Mouse (Mus musculus) olfactory bulb, adult 2 months (tissue): ENCODE results near the gene Gprc6a. TPM values are rescaled to one million over a fixed set of nuclear protein-coding genes. Genes with fewer than 3 reads are reported as not detected.

ENCODE experiments used
- H3K27ac ChIP-seq: fragments of 200-500 bp; 2 replicates; pipeline ENCODE4 v1.5.1; 2012; ENCODE audit warnings: low read depth, low read length; ENCODE audit not compliant: insufficient read depth
- H3K4me1 ChIP-seq: fragments of 200-500 bp; 2 replicates; pipeline ENCODE4 v1.6.1; 2012; ENCODE audit warnings: low read length; ENCODE audit not compliant: control insufficient read depth, insufficient read depth
- H3K4me3 ChIP-seq: fragments of 200-500 bp; 2 replicates; pipeline ENCODE4 v1.5.1; 2012; ENCODE audit warnings: mild to moderate bottlenecking, low read depth, low read length, moderate library complexity; ENCODE audit not compliant: insufficient read depth
- CTCF ChIP-seq: fragments of 200-500 bp; IDR thresholded peaks from 2 replicates; pipeline ENCODE4 v1.5.1; 2012; ENCODE audit warnings: low read depth, mild to moderate bottlenecking, low read length, moderate library complexity; ENCODE audit not compliant: insufficient read depth
- POLR2A ChIP-seq: fragments of 200-500 bp; IDR thresholded peaks from 2 replicates; pipeline ENCODE4 v1.6.1; 2012; ENCODE audit warnings: mild to moderate bottlenecking, low read depth, low read length, moderate library complexity; ENCODE audit not compliant: insufficient read depth
- WGBS: fragments of 180-500 bp; shearing (Covaris S2); methylation state at CpG from one replicate; pipeline ENCODE4 v1.1.7; 2018; 5-methylcytosine and 5-hydroxymethylcytosine counted together
- polyA plus RNA-seq: library from polyadenylated mRNA; stranded (reverse); fragments of >200 nt; gene quantifications from 2 replicates; pipeline ENCODE4 v1.2.4, GENCODE M21; 2012; ENCODE audit warnings: low replicate concordance; ENCODE audit not compliant: missing spikeins, insufficient read depth, insufficient read length

The Gprc6a gene
- polyA plus RNA-seq, 1 experiment: not detected

GRCm38 (mm10) chr10:51620126-51620525 lies 11.1 kb downstream of the Gprc6a start:
- Histone ChIP-seq H3K4me3 (no peak overlapping the region), H3K27ac (no peak overlapping the region), H3K4me1 (no peaks in the 10 kb centered on the region)
- no peak for TF ChIP-seq CTCF
- TF ChIP-seq POLR2A: no peak
- 65% methylated on average over 7 of the region's 7 CpGs for WGBS

- Histone ChIP-seq H3K4me1 (no peaks in the 10 kb centered on the region), H3K27ac (no peak overlapping the region), H3K4me3 (no peak overlapping the region)
- 60% methylated on average over 2 of the region's 2 CpGs for WGBS
- TF ChIP-seq CTCF: no peak
- TF ChIP-seq POLR2A: no peak
Measured at GRCm38 (mm10) chr10:51618538-51618937, 12.7 kb downstream of the Gprc6a start.

GRCm38 (mm10) chr10:51614826-51615590 lies 16.3 kb downstream of the Gprc6a start:
- Histone ChIP-seq H3K4me1 (no peaks in the 10 kb centered on the region), H3K4me3 (no peak overlapping the region), H3K27ac (no peak overlapping the region)
- no peak for TF ChIP-seq POLR2A
- TF ChIP-seq CTCF: no peak
- WGBS: 83% methylated on average over 11 of the region's 11 CpGs

- Histone ChIP-seq H3K27ac (no peak overlapping the region), H3K4me3 (no peak overlapping the region), H3K4me1 (no peaks in the 10 kb centered on the region)
- TF ChIP-seq CTCF: no peak
- TF ChIP-seq POLR2A: no peak
- 74% methylated on average over 3 of the region's 3 CpGs for WGBS
Measured at GRCm38 (mm10) chr10:51613421-51613820, 17.8 kb downstream of the Gprc6a start.

GRCm38 (mm10) chr10:51611969-51612682 lies 19.1 kb downstream of the Gprc6a start:
- TF ChIP-seq CTCF (no peak), POLR2A (no peak)
- Histone ChIP-seq H3K4me3 (no peak overlapping the region), H3K4me1 (no peaks in the 10 kb centered on the region), H3K27ac (no peak overlapping the region)
- WGBS: 82% methylated on average over 9 of the region's 9 CpGs

GRCm38 (mm10) chr10:51609741-51610425 lies 21.4 kb downstream of the Gprc6a start:
- Histone ChIP-seq H3K4me1 (no peaks in the 10 kb centered on the region), H3K4me3 (no peak overlapping the region), H3K27ac (no peak overlapping the region)
- TF ChIP-seq POLR2A: no peak
- TF ChIP-seq CTCF: no peak
- WGBS: 83% methylated on average over 4 of the region's 4 CpGs

- Histone ChIP-seq H3K4me3 (no peak overlapping the region), H3K27ac (no peak overlapping the region), H3K4me1 (no peaks in the 10 kb centered on the region)
- no peak for TF ChIP-seq POLR2A
- no peak for TF ChIP-seq CTCF
- WGBS: 87% methylated on average over 9 of the region's 9 CpGs
Measured at GRCm38 (mm10) chr10:51596928-51597635, 34.2 kb downstream of the Gprc6a start.

GRCm38 (mm10) chr10:51595001-51595931 lies 36.0 kb downstream of the Gprc6a start:
- Histone ChIP-seq H3K4me1 (peaks cover 2% of the 10 kb centered on the region), H3K27ac (no peak overlapping the region), H3K4me3 (no peak overlapping the region)
- no peak for TF ChIP-seq POLR2A
- TF ChIP-seq CTCF: no peak
- WGBS: 40% methylated on average over 10 of the region's 10 CpGs
